Mouse (Mus musculus): ENCODE results near the gene Cdc37l1. TPM values are rescaled to one million over a fixed set of nuclear protein-coding genes. Genes with fewer than 3 reads are reported as not detected.

The Cdc37l1 gene
- total and polyA plus RNA-seq, 2 experiments: 8.6 to 37.3 TPM

DNA sequence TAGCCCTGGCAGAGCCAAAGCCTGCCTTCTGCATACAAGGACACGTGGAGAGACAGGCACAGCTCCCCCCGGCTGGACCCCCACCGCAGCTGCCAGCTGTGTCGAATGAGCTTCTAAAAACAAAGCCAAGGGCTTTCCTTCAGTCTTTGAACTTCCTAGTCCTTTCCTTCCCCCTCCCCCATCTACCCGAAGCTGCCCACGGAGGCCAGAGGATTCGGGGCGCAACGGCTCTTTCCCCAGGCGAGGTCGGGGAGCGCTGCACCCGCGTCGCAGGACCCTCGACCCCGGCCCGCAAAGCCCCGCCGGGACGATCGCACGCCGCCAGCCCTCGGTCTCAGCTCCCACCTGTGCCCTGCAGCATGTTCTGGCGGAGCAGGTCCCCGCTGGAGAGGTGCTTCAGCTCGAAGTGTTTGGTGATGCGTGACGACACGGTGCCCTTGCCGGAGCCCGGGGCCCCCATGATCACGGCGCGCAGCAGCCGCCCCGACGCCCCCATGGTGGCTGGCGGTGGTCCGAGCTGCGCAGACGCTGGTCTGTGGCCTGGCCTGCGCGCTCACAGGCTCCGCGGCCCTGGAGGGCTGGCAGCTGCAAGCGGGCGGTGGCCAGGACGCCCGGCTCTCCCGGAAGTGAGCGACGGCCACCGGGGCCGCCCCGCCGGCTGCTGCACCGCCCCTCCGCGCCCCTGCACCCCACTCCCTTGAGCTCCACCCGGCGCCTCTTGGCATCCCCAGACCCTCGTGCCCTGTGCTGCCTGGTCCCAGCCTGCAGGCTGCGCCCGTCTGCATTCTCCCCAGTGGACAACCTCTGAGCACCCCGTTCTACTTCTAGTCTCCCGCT is 57.4 kb downstream of the Cdc37l1 start, which contains the start of gene Ak3:
TSS of gene Ak3 (minus strand) at position 628 of the 837 bp plus-strand sequence.
- Histone ChIP-seq H3K27ac (replicated peaks; ENCODE audit: insufficient read depth, low read depth, low read length) (peak within 1 kb of the TSS; percentile 99), H3K4me3 (ENCODE audit: insufficient read depth, low read depth, low read length) (peak within 1 kb of the TSS; percentile 96), H3K36me3 (ENCODE audit: control insufficient read depth, insufficient read depth, low read length) (no peaks in the 10 kb centered on the region), H3K27me3 (ENCODE audit: control insufficient read depth, insufficient read depth, low read length) (no peaks in the 10 kb centered on the region), H3K79me2 (ENCODE audit: control insufficient read depth, insufficient read depth, low read length) (peaks cover 13% of the 10 kb centered on the region), H3K4me1 (ENCODE audit: control insufficient read depth, insufficient read depth, low read length) (peaks cover 28% of the 10 kb centered on the region), H3K9ac (ENCODE audit: low read depth, low read length) (peak within 1 kb of the TSS; percentile 98)
- WGBS: under 1% methylated on average over 68 of the region's 68 CpGs
- TF ChIP-seq CTCF (IDR thresholded peaks at IDR 0.05; ENCODE audit: low read depth, low read length) (peak; percentile 62), POLR2A (IDR thresholded peaks at IDR 0.05; ENCODE audit: extremely low read depth, insufficient read depth, low read length) (peak; percentile 86)
- DNase-seq (ENCODE audit: extremely low read depth, low read depth, low spot score): peak; percentile 81

DNA sequence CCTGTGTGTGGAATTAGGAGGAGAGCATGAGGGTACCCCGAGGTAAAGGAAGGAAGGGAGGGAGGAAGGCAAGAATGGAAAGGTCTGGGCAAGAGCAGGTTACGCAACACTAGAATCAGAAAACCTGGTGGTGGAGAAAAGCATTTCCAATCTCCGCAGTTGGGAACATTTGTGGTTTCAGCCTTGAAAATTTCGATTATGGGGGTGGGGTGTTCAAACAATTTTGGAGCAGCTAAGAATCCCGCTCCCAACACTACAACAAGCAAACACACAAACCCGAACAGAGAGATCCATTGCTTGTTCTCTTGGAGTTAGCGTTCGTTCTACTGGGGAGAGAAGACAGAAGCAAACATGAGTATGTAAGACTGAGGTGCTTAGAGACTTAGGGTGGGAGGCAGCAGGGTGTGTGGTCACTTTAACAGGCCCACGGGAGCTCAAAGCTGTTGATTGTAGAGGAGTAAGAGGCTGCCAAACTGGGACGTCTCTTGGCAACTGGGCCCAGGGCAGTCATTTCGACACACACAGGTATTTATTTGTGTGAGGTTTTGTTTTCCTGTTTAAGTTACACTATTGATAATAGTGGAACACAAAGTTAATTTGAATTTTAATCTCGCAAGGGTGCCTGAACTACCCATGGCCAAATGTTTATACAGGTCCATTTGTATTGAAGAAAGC is 59.4 kb downstream of the Cdc37l1 start:
- 19% methylated on average over 12 of the region's 12 CpGs for WGBS
- Histone ChIP-seq H3K36me3 (ENCODE audit: control insufficient read depth, insufficient read depth, low read length) (no peaks in the 10 kb centered on the region), H3K27me3 (ENCODE audit: control insufficient read depth, insufficient read depth, low read length) (no peaks in the 10 kb centered on the region), H3K9ac (ENCODE audit: low read depth, low read length) (peak overlapping the region; percentile 98), H3K79me2 (ENCODE audit: control insufficient read depth, insufficient read depth, low read length) (peaks cover 5% of the 10 kb centered on the region), H3K4me3 (ENCODE audit: insufficient read depth, low read depth, low read length) (peak overlapping the region; percentile 33; the same call in 1 of the 2 replicates), H3K4me1 (ENCODE audit: control insufficient read depth, insufficient read depth, low read length) (peaks cover 24% of the 10 kb centered on the region), H3K27ac (replicated peaks; ENCODE audit: insufficient read depth, low read depth, low read length) (peak overlapping the region; percentile 99)
- TF ChIP-seq CTCF (IDR thresholded peaks at IDR 0.05; ENCODE audit: low read depth, low read length): no peak
- no peak for TF ChIP-seq POLR2A (IDR thresholded peaks at IDR 0.05; ENCODE audit: extremely low read depth, insufficient read depth, low read length)
- peak; percentile 95 for DNase-seq (ENCODE audit: extremely low read depth, low read depth, low spot score)

DNA sequence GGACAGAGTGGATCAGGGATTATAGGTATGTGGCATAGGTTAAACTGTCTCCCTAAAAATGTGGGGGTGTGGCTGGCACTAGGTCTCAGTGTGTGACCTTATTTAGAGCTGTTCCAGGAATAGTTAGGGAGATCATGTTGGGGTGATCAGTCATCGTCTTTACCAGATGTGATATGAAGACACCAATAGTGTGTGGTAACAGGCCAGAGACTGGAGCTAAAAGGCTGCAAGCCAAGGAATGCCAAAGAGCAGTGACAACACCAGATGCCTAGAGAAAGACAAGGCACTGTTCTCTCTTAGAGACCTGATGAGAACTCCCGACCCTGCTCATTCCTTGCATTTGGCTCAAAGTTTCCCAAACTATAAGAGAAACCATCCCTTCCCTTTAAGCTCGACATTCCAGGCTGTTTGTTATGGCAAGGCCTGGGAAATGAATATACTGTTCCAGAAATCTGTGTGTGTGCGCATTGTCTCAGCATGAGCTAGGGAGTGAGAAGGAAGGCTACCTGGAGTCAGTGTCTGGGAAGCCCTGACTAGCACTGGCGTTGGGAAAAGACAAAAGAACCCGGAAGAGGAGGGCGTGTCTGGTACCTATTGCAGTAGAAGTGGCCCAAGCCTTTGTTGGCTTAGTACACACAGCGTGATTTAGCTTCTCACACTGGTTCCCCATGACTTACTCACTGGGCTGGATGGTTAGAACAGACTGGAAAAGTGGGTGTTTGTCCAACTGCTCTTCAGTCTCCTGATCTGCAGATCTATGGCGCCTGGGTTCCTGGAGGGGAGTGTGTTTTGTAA is 60.2 kb downstream of the Cdc37l1 start:
- Histone ChIP-seq H3K4me3 (ENCODE audit: insufficient read depth, low read depth, low read length) (no peak overlapping the region), H3K36me3 (ENCODE audit: control insufficient read depth, insufficient read depth, low read length) (no peaks in the 10 kb centered on the region), H3K27ac (replicated peaks; ENCODE audit: insufficient read depth, low read depth, low read length) (peak overlapping the region; percentile 76), H3K79me2 (ENCODE audit: control insufficient read depth, insufficient read depth, low read length) (peaks cover 5% of the 10 kb centered on the region), H3K4me1 (ENCODE audit: control insufficient read depth, insufficient read depth, low read length) (peaks cover 20% of the 10 kb centered on the region), H3K27me3 (ENCODE audit: control insufficient read depth, insufficient read depth, low read length) (no peaks in the 10 kb centered on the region), H3K9ac (ENCODE audit: low read depth, low read length) (peak overlapping the region; percentile 37)
- DNase-seq (ENCODE audit: extremely low read depth, low read depth, low spot score): peak; percentile 80
- no peak for TF ChIP-seq POLR2A (IDR thresholded peaks at IDR 0.05; ENCODE audit: extremely low read depth, insufficient read depth, low read length)
- TF ChIP-seq CTCF (IDR thresholded peaks at IDR 0.05; ENCODE audit: low read depth, low read length): no peak
- WGBS: 46% methylated on average over 9 of the region's 9 CpGs

- Histone ChIP-seq H3K79me2 (ENCODE audit: control insufficient read depth, insufficient read depth, low read length) (no peaks in the 10 kb centered on the region), H3K9ac (ENCODE audit: low read depth, low read length) (no peak overlapping the region), H3K27ac (replicated peaks; ENCODE audit: insufficient read depth, low read depth, low read length) (no peak overlapping the region), H3K27me3 (ENCODE audit: control insufficient read depth, insufficient read depth, low read length) (no peaks in the 10 kb centered on the region), H3K36me3 (ENCODE audit: control insufficient read depth, insufficient read depth, low read length) (no peaks in the 10 kb centered on the region), H3K4me3 (ENCODE audit: insufficient read depth, low read depth, low read length) (no peak overlapping the region), H3K4me1 (ENCODE audit: control insufficient read depth, insufficient read depth, low read length) (peaks cover 20% of the 10 kb centered on the region)
- WGBS: 68% methylated on average over 12 of the region's 12 CpGs
- TF ChIP-seq CTCF (IDR thresholded peaks at IDR 0.05; ENCODE audit: low read depth, low read length) (no peak), POLR2A (IDR thresholded peaks at IDR 0.05; ENCODE audit: extremely low read depth, insufficient read depth, low read length) (no peak)
- DNase-seq (ENCODE audit: extremely low read depth, low read depth, low spot score): no peak
Measured at GRCm38 (mm10) chr19:29052786-29053185, 62.6 kb downstream of the Cdc37l1 start.

- Histone ChIP-seq H3K4me1 (ENCODE audit: control insufficient read depth, insufficient read depth, low read length) (peaks cover 8% of the 10 kb centered on the region), H3K79me2 (ENCODE audit: control insufficient read depth, insufficient read depth, low read length) (no peaks in the 10 kb centered on the region), H3K9ac (ENCODE audit: low read depth, low read length) (no peak overlapping the region), H3K4me3 (ENCODE audit: insufficient read depth, low read depth, low read length) (no peak overlapping the region), H3K27ac (replicated peaks; ENCODE audit: insufficient read depth, low read depth, low read length) (no peak overlapping the region), H3K36me3 (ENCODE audit: control insufficient read depth, insufficient read depth, low read length) (no peaks in the 10 kb centered on the region), H3K27me3 (ENCODE audit: control insufficient read depth, insufficient read depth, low read length) (no peaks in the 10 kb centered on the region)
- no peak for DNase-seq (ENCODE audit: extremely low read depth, low read depth, low spot score)
- no peak for TF ChIP-seq POLR2A (IDR thresholded peaks at IDR 0.05; ENCODE audit: extremely low read depth, insufficient read depth, low read length)
- TF ChIP-seq CTCF (IDR thresholded peaks at IDR 0.05; ENCODE audit: low read depth, low read length): no peak
- WGBS: 48% methylated on average over 6 of the region's 6 CpGs
Measured at GRCm38 (mm10) chr19:29054594-29054993, 64.4 kb downstream of the Cdc37l1 start.
